Mouse (Mus musculus) liver, embryonic 16.5 days (tissue): ENCODE data around the gene Ifi35. TPM values are rescaled to one million over a fixed set of nuclear protein-coding genes. Genes with fewer than 3 reads are reported as not detected.

ENCODE experiments used
- microRNA-seq: library from miRNA; unstranded; fragments of <30 nt; microRNA quantifications from one replicate; pipeline ENCODE4, GENCODE M21; 2016
- polyA plus RNA-seq: library from polyadenylated mRNA; unstranded; fragments of >200 nt; fragmentation: Nextera tagmentation; extraction: Ambion mirVana; gene quantifications from 2 replicates; pipeline ENCODE4 v1.2.1, GENCODE M21; 2015

Ifi35 gene
- polyA plus RNA-seq, 1 experiment from 2014 or later = 26.5 TPM

Small RNA genes within 50 kb of the gene (microRNA-seq; reads per million reads assigned to microRNA genes)
- not detected for gene Mir6929

Other genes starting within 250 kb of the Ifi35 start
- gene Ezh1, start 221.9 kb upstream of the Ifi35 start, polyA plus RNA-seq = 10.8 and 12.5 TPM in 2 replicates
- 20.8 and 21.8 TPM in 2 replicates for gene Ramp2, start 202.4 kb upstream of the Ifi35 start, polyA plus RNA-seq
- gene Vps25, start 194.7 kb upstream of the Ifi35 start, polyA plus RNA-seq = 72.2 and 75.2 TPM in 2 replicates
- 4.3 and 5.4 TPM in 2 replicates for gene Wnk4, start 187.8 kb upstream of the Ifi35 start, polyA plus RNA-seq
- 0.70 and 0.74 TPM in 2 replicates for gene Cntd1, start 169.4 kb upstream of the Ifi35 start, polyA plus RNA-seq
- 77.7 and 79.9 TPM in 2 replicates for gene Coa3, start 169.3 kb upstream of the Ifi35 start, polyA plus RNA-seq
- 89.6 and 93.6 TPM in 2 replicates for gene Becn1, start 146.1 kb upstream of the Ifi35 start, polyA plus RNA-seq
- 162 and 170 TPM in 2 replicates for gene Psme3, start 132.2 kb upstream of the Ifi35 start, polyA plus RNA-seq
- 1.5 and 1.8 TPM in 2 replicates for gene Aoc2, start 123.3 kb upstream of the Ifi35 start, polyA plus RNA-seq
- 0.05 TPM in 2 replicates for gene Aoc3, start 117.8 kb upstream of the Ifi35 start, polyA plus RNA-seq
- 0.15 and 0.26 TPM in 2 replicates for gene G6pc, start 80.8 kb upstream of the Ifi35 start, polyA plus RNA-seq
- 31.0 and 35.3 TPM in 2 replicates for gene Aarsd1, start 30.8 kb upstream of the Ifi35 start, polyA plus RNA-seq
- 2.2 TPM in 2 replicates for gene Gm27029, start 23.6 kb upstream of the Ifi35 start, polyA plus RNA-seq
- gene Rundc1, start 23.3 kb upstream of the Ifi35 start, polyA plus RNA-seq = 4.7 and 5.2 TPM in 2 replicates
- gene Ptges3l, start 23.1 kb upstream of the Ifi35 start, polyA plus RNA-seq = 0.82 and 2.0 TPM in 2 replicates
- gene Rpl27, start 6.1 kb upstream of the Ifi35 start, polyA plus RNA-seq = 138 and 160 TPM in 2 replicates
- gene Rnd2, start 16.6 kb downstream of the Ifi35 start, polyA plus RNA-seq = 1.4 and 1.7 TPM in 2 replicates
- gene Vat1, start 17.8 kb downstream of the Ifi35 start, polyA plus RNA-seq = 10.2 and 12.3 TPM in 2 replicates
- 10.5 and 11.3 TPM in 2 replicates for gene Brca1, start 103.5 kb downstream of the Ifi35 start, polyA plus RNA-seq
- gene Nbr1, start 103.7 kb downstream of the Ifi35 start, polyA plus RNA-seq = 46.9 and 52.5 TPM in 2 replicates
- gene Tmem106a, start 133.8 kb downstream of the Ifi35 start, polyA plus RNA-seq = 7.4 and 8.0 TPM in 2 replicates
- gene Gm11634, start 150.8 kb downstream of the Ifi35 start, polyA plus RNA-seq = 0.15 TPM in 1 of 2 replicates, not detected in the other
- gene Rdm1, start 178.8 kb downstream of the Ifi35 start, polyA plus RNA-seq = 10.1 and 13.2 TPM in 2 replicates
- 0.99 and 1.3 TPM in 2 replicates for gene Arl4d, start 217.1 kb downstream of the Ifi35 start, polyA plus RNA-seq